Mouse (Mus musculus): ENCODE data around the gene Coq7.

- TF ChIP-seq GATA1 (IDR thresholded peaks at IDR 0.05; ENCODE audit: borderline replicate concordance, low read length) (no peak), FLI1 (IDR thresholded peaks at IDR 0.05; ENCODE audit: low read length) (no peak)
These were observed at the start of gene Coq7 for GRCm38 (mm10) chr7:118533178-118533578.

Data from megakaryocyte, embryonic 14.5 days (primary cell).